Mouse (Mus musculus): ENCODE measurements around the gene Wwox.

- TF ChIP-seq POLR2A (IDR thresholded peaks at IDR 0.05; ENCODE audit: insufficient read depth, low read length), result no peak
- TF ChIP-seq EP300 (IDR thresholded peaks at IDR 0.05; ENCODE audit: insufficient read depth, low read depth, low read length), result no peak
Measured at GRCm38 (mm10) chr8:114971378-114971777, 531.9 kb downstream of the Wwox start.

Data from ES-Bruce4 (cell line).